Mouse (Mus musculus) cerebellum, adult 8-10 months (tissue): ENCODE data around the gene Gch1.
A peak's percentile ranks its signal among the peaks of the same experiment; 100 is the strongest.

Source experiments
- DNase-seq: peaks from one replicate; pipeline ENCODE4 v3.0.0; 2022

Gch1 gene

DNA sequence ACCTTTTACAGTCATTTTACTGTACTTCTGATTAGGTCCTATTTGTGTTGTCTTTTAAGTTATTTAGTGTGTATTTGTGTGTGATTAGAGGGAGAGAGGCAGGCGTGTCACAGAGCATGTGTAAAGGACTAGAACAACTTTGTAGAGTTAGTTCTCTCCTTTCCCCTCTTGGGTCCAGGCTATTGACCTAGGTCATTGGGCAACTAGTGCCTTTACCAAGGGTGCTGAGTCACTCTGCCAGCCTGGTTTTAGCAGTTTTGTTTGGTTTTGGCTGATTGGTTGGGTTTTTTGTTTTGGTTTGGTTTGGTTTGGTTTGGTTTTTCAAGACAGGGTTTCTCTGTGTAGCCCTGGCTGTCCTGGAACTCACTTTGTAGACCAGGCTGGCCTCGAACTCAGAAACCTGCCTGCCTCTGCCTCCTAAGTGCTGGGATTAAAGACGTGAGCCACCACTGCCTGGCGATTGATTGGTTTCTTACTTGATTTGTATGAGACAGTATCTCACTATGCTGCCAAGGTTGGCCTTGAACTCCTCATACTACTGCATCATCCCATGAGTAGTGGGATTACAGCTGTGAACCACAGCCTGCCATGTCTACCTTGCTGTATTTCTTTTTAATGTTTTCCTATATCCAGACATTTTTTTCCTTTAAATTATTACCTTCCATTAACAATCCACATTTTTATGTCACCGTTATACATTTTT, 16.2 kb upstream of the Gch1 start:
- no peak for DNase-seq

DNA sequence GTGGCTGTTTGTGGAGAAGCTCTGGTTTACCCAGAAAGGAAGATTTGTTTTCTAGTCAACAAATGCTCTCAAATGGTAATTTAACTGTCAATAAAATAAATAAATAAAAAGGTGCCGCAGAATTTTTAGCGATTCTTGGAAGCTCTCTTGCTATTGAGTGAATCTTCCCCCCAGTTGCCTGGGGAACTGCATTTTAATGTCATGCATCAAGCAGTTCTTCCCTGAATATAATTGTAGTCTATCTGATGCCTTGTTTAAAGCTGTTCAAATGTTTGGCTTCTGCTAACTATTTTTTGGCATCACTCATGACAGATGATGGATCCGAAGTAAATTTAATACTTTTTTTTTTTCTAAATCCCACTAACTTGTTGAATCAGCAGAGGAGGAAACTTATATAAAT, 8.1 kb upstream of the Gch1 start:
- no peak for DNase-seq

DNA sequence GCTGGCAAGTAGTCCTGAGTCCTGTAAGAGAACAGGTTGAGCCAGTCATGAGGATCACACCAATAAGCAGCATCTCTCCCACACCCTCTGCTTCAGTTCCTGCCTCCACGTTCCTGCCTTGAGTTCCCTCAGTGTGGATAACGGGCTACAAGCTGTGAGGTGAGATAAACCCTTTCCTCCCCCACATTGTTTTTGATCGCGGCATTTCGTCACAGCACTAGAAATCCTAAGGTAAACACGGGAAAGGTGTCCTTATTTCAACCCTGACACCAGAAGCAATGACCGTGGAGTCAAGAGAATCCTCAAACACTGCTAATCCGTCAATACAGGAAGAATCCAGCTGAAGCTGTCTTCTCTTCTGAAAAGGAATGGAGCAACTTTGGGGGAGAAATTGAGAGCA, 7.5 kb upstream of the Gch1 start:
- DNase-seq: no peak

DNA sequence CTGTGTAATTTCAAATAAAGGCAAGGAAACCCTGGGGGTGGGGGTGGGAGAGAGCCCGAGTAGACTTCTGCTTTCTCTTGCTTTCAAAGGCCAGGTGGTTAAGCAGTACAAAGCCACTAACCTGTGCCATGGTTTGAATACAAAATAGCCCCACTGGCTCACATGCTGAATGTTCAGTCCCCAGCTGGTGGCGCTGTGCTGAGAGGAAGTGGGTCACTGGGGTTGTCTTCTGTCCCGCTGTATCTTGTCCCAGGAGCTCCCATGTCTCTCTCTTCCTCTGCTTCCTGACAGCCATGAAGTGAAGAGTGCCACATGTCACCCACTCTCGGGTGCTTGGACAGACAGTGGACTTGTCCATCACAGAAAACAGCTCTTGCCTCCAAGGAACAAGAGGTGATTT, 4.9 kb upstream of the Gch1 start:
- DNase-seq: no peak

DNA sequence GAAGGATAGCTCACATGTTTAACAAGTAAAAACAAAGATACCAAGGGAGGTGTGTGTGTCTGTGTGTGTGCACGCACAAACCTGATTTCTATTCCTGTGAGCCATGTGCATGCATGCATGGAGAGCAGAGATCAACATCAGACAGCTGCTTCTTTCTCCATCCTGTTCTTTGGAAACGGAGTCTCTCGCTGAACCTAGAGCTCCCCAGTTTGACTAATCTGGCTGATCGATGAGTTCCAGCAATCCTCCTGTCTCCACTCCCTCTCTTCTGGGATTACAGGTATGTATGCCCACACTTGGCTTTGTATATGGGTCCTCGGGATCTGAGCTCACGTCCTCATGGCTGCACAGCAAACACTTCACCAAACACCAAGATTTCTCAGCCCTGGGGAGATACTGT, 4.3 kb upstream of the Gch1 start:
- no peak for DNase-seq

DNA sequence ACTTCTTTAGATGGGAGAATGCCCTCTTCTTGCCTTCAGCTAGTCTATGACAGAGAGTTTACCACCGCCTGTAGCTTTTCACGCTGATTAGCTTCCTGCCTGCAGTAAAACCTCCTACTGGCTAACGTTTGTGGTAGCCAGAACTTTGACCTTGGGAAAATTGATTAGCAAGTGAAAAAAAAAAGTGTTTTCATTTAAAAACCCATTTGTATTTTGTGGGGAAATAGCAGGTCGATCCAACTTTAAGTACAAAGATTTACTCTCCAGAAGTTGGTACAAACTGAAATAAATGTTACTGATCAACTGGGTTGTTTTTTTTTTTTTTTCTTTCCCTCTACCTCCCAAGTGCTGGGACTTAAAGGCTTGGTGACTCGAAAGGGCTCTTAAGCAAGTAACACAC, 2.6 kb upstream of the Gch1 start:
- DNase-seq: no peak

DNA sequence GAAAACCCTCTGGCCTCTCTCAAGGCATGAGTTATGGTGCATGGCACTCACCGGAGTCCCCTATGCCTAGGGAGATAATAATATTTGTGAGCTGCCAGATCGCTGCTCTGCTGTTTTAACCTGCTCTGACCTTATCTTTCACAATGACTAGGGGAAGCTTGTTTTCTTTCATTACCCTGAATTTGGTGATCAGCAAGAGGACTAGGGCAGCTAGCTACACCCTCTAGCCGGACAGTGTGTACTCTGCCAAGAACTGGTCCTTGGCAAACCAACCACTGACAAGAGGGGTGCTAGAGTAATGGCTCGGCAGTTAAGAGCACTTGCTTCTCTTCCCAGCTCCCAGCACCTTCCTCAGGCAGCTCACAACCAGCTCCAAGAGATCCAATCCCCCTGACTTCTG, 1.4 kb upstream of the Gch1 start:
- DNase-seq: no peak

DNA sequence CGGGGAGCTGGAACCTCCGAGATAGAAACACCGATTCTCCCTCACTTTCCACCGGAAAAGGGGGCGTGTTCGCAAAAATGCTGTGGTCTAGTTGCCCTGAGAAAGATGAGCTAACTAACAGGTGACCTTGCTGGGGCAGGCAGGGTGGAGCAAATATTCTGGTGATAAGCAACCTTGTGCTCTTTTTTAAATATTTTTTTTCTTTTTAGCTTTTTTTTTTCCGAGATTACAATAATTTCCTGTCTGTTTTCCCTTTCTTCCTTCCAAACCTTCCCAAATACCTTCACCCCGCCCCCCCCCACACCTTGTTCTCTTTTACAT, 382 bp upstream of the Gch1 start:
- DNase-seq: no peak

DNA sequence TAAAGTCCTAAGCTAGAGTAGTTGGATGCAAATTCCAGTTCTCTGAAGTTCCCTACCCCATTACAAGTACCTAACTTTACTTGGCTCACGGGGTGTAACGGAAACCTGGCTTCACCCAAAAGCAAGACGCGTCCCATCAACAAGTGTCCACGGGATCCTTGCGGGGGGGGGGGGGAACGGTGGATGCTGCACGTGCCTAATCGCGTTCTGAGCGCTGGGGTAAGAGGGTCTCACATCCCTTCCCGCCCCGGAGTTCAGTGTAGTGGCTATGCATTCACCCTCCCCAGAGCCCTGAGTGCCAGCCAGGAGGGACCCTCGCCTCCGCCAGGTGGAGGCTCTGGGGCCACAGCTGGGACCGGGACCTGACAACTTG, 752 bp downstream of the Gch1 start:
- no peak for DNase-seq

DNA sequence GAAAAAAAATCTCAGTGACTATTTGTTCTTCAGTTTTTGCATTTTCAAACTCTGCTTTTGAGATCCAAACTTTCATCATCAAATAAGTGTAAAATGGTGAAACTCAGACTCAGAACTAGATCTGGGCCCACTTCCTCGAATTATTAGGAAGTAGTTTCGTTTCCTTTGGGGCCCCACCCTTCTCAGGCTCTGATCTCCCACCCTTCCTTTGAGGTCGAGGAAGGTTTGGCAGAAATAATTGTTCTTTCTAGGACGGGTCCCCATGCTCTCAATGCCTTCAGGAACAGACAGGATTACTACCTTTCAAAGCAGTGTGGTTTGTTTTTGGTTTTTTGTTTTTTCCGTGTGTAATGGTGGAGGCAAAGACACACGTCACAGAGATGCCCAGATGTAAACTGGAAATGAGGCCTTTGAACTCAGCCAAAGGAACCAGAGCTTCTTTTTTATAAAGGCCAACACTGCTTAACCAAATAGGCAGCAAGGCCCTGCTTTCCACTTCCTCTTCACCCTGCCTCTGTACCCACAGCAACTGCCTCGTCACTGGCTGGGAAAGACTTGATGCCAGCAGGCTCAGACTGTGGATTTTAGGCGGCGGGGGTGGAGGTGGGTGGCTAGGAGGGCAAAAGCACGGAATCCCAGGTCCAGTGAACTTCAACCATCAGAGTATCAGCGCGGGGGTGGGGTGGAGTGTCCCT, 1.4 kb downstream of the Gch1 start:
- DNase-seq: no peak

DNA sequence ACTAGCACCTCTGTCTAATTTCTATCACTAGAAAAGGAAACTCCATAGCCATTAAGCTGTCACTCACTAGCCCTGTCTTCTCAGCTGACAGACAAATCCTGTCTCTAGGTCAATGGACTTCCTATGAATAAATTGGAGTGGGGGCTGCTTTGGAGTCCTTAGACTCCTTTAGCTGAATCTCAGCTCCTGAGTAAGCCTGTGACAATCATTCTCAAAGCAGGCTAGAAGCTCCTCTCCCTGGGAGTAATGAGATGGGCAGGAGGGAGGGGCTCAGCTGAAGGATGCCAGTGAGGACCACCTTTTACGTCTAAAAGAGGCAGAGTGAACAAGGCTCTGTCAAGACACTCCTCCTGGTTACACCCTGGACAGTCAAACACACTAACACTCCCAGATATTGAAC, 2.0 kb downstream of the Gch1 start:
- no peak for DNase-seq

DNA sequence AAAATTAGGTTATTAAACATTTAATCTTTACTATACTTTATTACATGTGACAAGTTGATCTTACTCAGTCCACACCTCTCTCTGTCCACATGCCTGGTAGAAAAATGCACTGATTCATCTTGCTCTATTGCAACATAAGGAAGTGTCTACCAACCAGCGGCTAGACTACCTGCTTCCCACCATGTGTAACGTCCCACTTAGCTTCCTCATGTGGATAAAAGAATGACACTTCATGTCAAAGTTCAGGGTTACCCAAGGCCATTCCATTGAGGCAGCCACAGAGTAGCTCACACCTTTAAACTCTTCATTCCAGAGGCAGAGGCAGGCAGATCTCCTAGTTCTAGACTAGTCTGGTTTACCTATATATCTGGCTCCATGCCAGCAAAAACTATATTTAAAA, 2.7 kb downstream of the Gch1 start:
- no peak for DNase-seq

DNA sequence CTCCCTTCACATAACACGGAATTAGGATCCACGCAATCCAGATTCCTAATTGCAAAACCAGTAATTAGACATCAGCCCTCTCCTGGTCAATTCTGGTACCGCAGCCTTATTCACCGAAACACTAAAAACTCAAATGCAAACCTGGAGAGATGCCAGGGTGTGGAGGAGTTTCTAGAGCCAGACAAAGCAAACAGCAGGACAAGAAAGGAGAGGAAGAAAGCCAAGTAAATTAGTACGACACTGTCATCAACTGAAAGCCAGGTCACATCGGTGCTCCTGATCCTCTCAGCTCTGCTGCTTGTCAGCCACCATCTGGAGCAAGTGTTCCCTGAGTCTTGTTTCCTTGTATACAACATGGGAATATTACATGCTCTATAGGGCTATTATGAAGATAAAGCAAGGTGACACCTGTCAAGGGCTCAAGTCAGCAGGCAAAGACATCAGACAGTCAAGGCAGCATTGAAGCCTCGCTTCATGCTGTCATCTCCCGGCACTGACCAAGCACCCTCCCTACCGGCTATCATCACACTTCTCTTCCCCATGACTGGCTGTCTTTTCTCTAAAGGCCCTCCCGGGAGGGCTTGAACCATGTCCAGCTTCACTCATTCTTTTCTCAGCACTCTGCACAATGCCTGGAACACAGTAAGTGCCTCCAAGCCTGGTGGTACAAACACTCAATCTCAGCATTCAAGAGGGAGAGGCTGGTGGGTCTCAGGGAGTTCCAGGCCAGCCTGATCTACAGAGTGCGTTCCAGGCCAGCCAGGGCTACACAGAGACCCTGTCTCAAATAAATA, 7.5 kb downstream of the Gch1 start:
- DNase-seq: peak; percentile 25

DNA sequence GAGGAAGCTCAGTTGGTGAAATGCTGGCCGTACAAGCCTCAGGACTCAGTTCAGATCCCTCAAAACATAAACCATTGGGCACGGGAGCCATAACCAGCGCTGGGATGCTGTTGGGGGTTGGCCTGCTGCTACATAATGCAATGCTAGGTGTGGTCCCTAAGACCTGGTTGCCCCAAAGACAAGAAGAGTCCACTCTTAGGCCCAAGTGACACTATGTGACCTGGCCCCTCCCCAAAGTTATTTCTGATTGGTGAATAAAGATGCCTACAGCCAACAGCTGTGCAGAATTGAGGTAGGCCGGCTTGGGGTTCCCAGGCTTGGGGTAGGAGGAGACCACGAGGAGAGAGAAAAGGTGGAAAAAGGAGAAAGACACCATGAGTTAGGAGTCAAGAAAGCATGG, 10.4 kb downstream of the Gch1 start:
- no peak for DNase-seq

DNA sequence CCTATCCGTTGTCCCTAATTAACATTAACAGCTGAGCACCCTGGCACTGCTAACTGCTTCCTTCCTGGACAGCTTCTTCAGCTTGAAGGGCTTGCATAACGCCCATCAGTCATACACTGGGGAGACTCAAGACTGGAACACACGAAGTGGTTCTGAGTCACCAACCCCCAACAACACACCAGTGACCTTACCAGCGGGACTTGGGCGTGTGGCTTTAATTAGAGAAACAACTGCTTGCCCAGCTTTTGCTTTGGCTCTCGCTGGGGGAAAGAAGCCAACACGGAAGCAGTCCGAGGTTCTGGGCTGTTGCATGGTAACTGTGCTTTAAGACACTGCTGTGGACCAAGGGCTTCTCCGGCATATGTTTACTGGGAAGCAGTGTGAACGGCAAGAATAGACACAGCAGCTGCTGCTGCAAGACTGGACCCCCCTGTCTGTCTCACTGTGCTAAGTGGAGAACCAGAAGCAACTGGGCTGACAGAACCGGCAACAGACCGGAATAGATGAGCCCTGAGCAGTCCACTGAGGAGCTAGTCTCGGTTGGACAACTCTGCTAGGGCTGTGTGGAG, 11.3 kb downstream of the Gch1 start:
- no peak for DNase-seq

DNA sequence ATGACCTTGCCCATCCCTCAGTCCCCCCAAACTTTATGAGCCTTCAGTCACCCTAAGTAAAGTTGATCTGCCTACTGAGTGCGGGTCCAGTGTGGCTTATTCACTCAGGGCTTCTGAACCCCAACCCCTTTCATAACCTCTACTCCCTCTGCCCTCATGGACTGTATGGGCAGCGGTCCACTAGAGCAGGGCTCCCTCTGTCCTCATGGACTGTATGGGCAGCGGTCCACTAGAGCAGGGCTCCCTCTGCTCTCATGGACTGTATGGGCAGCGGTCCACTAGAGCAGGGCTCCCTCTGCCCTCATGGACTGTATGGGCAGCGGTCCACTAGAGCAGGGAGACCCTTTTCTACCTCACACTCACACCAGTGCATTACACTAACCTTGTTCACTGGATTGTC, 13.0 kb downstream of the Gch1 start:
- no peak for DNase-seq

DNA sequence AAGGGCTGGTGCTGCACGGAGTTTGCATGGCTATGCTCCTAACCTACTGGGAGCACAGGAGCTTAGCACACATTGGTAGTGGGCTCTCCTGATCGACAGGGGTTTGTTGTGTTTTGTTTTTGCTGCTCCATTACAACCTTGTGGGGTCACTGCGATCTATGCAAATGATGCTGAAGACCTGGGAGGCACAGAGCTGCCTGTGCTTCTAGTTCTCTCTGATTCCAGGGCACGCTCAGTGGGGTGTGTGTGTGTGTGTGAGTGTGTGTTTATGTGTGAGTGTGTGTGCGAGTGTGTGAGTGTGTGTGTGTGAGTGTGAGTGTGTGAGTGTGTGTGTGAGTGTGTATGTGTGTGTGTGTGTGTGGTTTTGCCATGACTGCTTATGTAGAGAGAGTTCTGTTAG, 14.1 kb downstream of the Gch1 start:
- DNase-seq: no peak

DNA sequence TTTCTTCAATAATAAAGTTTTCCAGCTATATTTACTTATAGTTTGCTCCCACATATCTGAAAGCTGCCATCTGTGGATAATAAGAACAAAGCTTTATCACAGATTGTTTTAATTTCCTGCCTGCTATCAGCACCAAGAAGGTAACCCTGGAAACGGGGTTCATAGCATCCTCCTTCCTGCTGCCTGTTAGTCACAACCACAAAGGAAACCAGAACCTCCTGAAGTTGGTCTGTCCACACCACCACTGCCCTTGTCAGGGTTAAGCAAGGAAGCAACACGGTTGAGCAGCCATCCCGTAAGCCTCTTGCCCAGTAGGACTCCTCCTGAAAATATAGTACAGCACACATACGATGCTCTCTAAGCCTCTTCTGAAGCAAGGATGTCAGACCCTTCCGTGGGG, 17.1 kb downstream of the Gch1 start:
- no peak for DNase-seq

DNA sequence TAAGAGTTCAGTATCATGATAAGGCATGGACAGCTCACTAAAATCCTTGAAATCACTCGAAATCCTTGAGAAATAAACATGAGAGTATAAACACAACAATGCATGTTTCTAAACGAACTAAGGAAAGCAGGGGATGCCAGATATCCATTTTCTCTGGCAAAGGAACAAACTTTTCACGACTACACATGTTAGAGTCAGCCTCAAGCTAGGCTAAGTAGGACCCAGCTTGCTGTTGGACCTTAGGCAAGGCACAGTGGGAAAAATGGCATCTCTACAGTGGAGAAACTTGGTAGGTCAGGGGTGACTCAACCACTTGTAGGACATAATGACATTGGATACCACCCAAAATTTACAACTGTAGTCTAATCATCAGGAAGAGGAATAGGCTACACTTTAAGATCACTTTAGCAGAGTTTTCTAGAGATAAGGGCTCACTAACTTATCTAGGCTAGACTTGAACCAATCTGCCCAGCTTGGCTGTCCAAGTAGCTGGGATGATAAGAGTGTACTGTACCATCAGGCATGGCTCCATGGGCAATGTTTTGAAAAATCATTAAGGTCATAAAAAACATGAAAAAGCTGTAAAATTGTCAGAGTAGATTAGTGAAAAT, 18.6 kb downstream of the Gch1 start:
- DNase-seq: no peak

DNA sequence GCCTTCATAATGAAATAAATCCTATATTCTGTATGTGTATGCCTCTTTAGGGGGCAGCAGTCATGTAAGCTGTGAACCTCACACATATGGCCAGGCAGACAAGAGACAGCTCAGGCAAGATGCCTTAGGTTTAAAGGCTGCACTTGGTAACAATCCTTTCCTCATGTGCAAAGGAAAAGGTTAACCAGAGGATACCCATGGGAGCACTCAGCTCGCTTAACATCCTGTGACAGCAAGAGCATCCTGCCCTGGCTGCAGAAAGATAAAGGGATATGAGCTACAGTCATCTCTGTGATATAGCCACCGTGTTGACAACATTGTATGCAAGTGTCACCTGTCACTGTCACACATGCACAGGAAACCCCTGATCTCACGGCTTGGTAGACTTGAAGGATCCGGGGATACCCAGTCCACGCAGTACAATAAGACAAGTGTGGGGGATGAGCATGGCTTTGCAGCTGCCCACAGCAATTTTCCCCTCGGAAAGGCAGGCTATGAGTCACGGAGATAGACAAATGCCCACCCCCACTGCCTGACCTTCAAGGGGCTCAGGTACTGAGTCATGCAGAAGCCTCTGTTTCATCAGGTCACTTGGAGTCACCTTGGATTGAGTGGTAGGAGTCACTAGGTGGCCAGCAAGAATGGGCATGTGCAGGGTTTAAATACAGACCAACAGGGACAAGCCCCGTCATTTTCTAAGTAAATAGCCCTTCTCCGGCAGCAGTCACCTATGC, 19.4 kb downstream of the Gch1 start:
- DNase-seq: no peak

DNA sequence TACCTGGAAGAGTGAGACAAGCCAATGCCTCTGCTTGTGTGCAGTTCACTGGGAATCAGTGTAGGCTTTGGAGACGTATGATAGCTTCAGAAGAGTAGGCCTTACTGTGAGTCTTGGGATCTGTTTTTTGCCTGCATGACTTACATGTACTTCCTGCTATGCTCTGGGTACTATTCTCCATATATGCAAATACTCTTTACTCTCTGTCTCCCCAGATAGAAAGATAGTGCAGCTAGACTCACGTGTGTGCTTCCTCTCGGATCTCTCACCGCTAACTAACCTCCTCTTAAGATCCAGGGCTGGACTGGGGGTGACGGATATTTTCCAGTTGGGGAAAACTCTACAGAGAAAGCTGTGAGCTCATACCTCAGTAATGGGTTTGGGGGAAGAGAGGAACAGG, 23.5 kb downstream of the Gch1 start:
- DNase-seq: no peak

DNA sequence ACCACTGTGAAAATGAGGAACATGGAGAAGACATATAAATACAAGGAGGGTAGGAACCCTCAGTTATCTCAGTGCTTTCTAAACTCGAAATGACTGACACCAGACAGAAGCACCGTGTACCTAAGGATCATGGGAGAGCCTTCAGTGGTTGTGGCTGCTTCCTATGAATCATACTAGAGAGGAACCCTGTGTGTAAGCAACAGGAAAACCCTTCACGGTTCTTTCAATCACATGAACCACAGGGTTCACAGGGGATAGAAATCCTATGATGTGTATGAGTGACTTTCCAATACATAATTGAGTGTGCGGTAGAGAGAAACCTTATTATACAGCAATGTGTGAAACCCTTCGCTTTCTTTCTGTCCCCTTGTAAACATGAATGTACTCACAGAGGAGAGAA, 24.1 kb downstream of the Gch1 start:
- DNase-seq: no peak

DNA sequence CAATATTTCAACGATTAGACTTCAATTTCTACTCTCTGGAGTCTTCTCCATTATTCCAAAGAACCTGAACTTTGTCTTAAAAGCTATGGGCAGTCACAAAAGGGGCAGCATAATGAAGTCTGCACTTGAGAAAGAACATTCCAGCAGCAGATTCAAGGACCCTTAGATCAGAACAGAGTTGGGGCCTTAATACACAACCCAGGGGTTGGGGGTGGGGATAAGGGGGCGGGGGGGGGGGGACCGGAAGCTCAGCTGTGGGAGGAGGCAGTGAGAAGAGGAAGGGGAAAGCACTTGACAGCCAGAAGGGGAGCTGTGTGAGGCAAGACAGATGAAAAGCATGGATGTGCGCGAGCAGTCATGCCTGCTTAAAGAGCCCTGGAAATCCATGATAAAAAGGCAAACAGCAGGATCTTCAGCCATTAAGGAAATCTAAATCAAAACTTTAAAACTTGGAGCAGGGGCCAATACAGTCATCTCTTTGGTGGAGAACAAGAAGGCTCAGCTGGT, 27.2 kb downstream of the Gch1 start:
- no peak for DNase-seq
